8 mouse cellular contexts compared by ENCODE assay signal in genomic region chr8:110703460-110704061, GRCm38 (mm10). TPM values are rescaled to one million over a fixed set of nuclear protein-coding genes. Genes with fewer than 3 reads are reported as not detected.
A peak's percentile ranks its signal among the peaks of the same experiment; 100 is the strongest.
DNase-seq lines count a peak whose midpoint lies in the region; ATAC-seq lines count a peak whose summit lies in the region.

No protein-coding gene starts in this region.

- WGBS in heart, embryonic 16.5 days, result 34% methylated on average over 9 of the region's 9 CpGs
- 72% methylated on average over 9 of the region's 9 CpGs for WGBS in neural tube, embryonic 14.5 days

- no peaks in the 10 kb centered on the region for H3K27me3 ChIP-seq in heart, embryonic 16.5 days (ENCODE audit: control insufficient read depth, insufficient read depth, low read length)
- no peaks in the 10 kb centered on the region for H3K27me3 ChIP-seq in neural tube, embryonic 14.5 days (ENCODE audit: control insufficient read depth, insufficient read depth, low read length)

- H3K9ac ChIP-seq in heart, embryonic 16.5 days (ENCODE audit: low read length), result peak overlapping the region; percentile 7
- no peak overlapping the region for H3K9ac ChIP-seq in neural tube, embryonic 14.5 days (replicated peaks; ENCODE audit: low read depth, low read length)

- H3K4me3 ChIP-seq in heart, embryonic 16.5 days (ENCODE audit: low read length), result no peak overlapping the region
- H3K4me3 ChIP-seq in neural tube, embryonic 14.5 days (ENCODE audit: low read depth, low read length), result no peak overlapping the region

- H3K9me3 ChIP-seq in heart, embryonic 16.5 days (replicated peaks; ENCODE audit: control insufficient read depth, low read length), result no peaks in the 10 kb centered on the region
- H3K9me3 ChIP-seq in neural tube, embryonic 14.5 days (ENCODE audit: control insufficient read depth, low read length), result no peaks in the 10 kb centered on the region

- no peak overlapping the region for H3K4me2 ChIP-seq in heart, embryonic 16.5 days (ENCODE audit: low read depth, low read length)
- no peak overlapping the region for H3K4me2 ChIP-seq in neural tube, embryonic 14.5 days (ENCODE audit: low read depth, low read length)

- H3K4me1 ChIP-seq in heart, embryonic 16.5 days (ENCODE audit: control insufficient read depth, insufficient read depth, low read length), result peaks cover 34% of the 10 kb centered on the region
- peaks cover 21% of the 10 kb centered on the region; the same call in 1 of the 2 replicates for H3K4me1 ChIP-seq in neural tube, embryonic 14.5 days (ENCODE audit: control insufficient read depth, insufficient read depth, low read length)

- ATAC-seq in heart, embryonic 16.5 days (replicated peaks; ENCODE audit: extremely low read depth, insufficient read depth, low FRiP score), result peak; percentile 20; the same call in 1 of the 2 replicates
- no peak for ATAC-seq in neural tube, embryonic 14.5 days (ENCODE audit: low read depth)

- intact Hi-C loops in left cerebral cortex, postnatal 10 days (cut with DNase I), result no loop called here

- H3K36me3 ChIP-seq in heart, embryonic 16.5 days (ENCODE audit: control insufficient read depth, insufficient read depth), result no peaks in the 10 kb centered on the region
- H3K36me3 ChIP-seq in neural tube, embryonic 14.5 days (ENCODE audit: control insufficient read depth, insufficient read depth, low read length), result no peaks in the 10 kb centered on the region

- H3K27ac ChIP-seq in heart, embryonic 16.5 days (ENCODE audit: low read length), result peak overlapping the region; percentile 67
- H3K27ac ChIP-seq in neural tube, embryonic 14.5 days (ENCODE audit: low read depth, low read length), result peak overlapping the region; percentile 67

- DNase-seq in cerebellum, adult 11-12 months, result peak; percentile 44
- no peak for DNase-seq in cerebellum, adult 11 months
- peak; percentile 14 for DNase-seq in kidney, postnatal 10 days
- no peak for DNase-seq in kidney, adult 11 months
- no peak for DNase-seq in left cerebral cortex, postnatal 10 days (ENCODE audit: extremely low spot score in 1 of 2, low spot score in 2 of 2)
- no peak for DNase-seq in frontal cortex, postnatal 25 days (ENCODE audit: low spot score in 2 of 2)

RNA-seq across cellular contexts. Expression of gene Mtss1l, which starts 17.7 kb away (rescaled TPM):
- polyA plus RNA-seq in heart, embryonic 16.5 days (2015; fragmentation: Nextera tagmentation; extraction: Ambion mirVana), result 4.5 and 6.6 TPM in 2 replicates
- 23.9 and 24.9 TPM in 2 replicates for polyA plus RNA-seq in neural tube, embryonic 14.5 days (2014; fragmentation: Nextera tagmentation; extraction: Ambion mirVana)
- 100 to 1,000 TPM; 214 to 236 TPM for total RNA-seq in left cerebral cortex, postnatal 10 days (2021)

Comparison
In these comparisons a context has a peak if more than half of its experiments do, and no peak if none do; other contexts are left out.
1. DNase-seq: peak in cerebellum, adult 11-12 months (single experiment) and kidney, postnatal 10 days (single experiment); none in cerebellum, adult 11 months (single experiment), kidney, adult 11 months (single experiment), left cerebral cortex, postnatal 10 days (0 of 2) and frontal cortex, postnatal 25 days (0 of 2).